Mouse (Mus musculus) layer of hippocampus, adult 11-12 months (tissue): Measurements from ENCODE around the gene Olfr3.

Experiments
- DNase-seq: peaks from one replicate; pipeline ENCODE4 v3.0.0; 2022; ENCODE audit warnings: low spot score

The Olfr3 gene

DNA sequence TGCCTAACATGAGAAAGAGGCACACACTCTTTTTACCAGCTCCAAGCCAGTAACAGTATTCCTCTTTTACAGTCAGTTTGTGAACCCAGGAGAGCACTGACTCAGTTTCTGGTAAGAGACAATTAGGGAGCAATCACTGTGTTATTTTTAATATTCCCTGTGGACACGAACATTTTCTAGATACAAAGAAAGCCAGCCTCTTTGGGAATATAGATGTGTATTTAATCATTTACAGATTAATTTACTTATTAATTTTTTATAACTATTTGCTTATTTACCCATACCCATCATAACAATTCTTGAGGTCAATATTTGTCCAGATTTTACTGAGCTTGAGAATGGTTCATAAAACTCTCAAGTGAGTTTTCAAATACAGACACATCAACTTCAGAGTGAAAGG, at the start of gene Olfr3:
Olfr3 (minus strand) TSS at position 101 of the 400 bp plus-strand sequence.
- DNase-seq: no peak

DNA sequence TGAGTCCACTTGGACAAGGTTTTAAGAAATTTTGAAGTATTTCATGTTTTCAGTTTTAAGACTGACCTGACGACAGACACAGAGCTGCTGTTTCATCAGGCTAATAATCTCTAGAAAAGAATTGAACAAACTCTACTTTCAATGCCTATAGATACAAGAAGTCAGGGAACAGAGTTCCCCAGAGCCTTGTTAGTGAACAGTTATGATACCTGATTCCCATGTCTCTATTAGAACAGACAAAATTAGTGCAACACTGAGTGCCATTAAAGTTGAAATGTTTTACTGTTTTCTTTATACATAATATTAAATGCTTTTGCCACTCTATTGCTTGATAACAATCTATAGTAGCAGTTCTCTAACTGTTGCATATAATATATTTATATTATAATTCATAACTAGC, 45.7 kb upstream of the Olfr3 start, which contains the start of gene Olfr351:
Olfr351 (minus strand) TSS at position 101 of the 400 bp plus-strand sequence.
- DNase-seq: no peak

DNA sequence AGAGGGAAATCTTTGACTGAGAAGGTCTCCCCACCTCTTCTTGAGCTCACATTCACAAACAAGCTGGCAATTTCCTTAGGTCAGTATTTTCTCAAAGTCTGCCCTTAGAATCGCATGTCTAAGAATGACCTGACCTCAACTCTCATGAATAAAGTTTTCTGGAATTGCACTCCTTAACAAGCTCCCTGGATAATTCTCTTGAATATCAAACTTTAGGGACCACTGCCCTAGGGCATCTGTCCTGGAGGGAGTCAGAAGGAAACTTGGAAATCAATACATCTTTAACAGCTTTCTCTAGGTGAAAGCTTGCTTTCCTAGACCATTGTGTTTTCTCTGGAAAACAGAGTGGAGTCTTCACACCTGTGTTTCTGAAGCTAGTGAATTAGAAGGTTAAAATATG, 29.2 kb upstream of the Olfr3 start, which contains the start of gene Olfr350:
Olfr350 (plus strand) TSS at position 301 of the 400 bp plus-strand sequence.
- DNase-seq: no peak

DNA sequence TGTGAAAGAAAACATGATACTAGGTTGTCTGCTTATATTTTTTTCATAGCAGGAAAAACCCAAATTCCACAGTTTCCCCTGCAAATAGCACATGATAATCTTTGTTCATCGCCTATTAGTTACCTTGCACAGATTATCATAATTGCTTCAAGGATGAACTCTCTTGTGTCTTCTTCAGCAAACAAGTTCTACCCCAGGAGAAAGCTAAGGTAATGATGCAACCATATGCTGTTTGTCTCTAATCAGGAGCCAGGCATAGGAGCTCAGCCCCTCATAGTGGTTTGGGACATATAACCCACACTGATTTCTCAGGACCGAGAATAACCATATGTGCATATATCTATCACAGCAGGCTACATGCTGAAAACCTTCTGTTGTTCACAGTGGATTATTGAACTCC, 26.6 kb downstream of the Olfr3 start, which contains the start of gene Olfr50:
Olfr50 (plus strand) TSS at position 301 of the 400 bp plus-strand sequence.
- no peak for DNase-seq

DNA sequence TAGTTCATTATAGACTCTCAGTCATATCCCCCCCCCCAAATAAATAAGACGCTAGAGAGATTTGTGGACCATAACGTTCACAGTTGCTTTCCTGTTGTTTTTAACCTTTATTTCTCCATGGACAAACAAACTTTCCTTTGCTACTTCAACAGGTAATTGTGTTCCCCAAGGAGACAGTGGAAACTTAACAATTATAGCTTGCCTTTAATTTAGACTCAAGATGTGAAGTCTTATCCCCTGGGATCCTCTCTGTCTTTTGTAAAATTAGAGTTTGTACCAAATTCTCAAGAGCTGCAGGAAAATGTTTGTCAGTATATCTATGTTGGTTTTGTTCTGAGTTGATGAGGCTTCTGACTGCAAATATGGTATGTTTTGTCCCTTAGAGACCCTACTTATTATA, 32.9 kb downstream of the Olfr3 start, which contains the start of gene Olfr348:
Olfr348 (plus strand) TSS at position 301 of the 400 bp plus-strand sequence.
- DNase-seq: no peak
